In the genomic region with DNA sequence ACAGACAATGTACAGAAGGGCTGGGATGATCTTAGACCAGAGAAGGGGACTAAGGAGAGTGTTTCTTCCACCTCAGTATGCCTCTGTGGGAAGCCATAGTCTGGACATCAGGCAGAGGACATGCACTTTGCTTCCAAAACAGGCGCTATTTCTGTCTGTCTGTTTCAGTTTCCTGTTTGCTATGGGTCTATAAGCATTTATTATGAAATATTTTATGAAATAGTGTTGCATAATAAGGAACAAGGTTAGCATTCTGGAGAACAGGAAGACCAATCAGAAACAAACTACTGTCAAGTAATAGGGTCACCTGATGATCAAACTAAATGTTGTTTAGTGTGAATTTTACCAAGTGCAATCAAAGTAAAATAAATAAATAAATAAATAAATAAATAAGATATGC, we compare ENCODE assay signal across 30 mouse cellular contexts.
"Had no signal": no experiment of that assay in that cellular context is flagged by ENCODE, and none has a peak within 500 bp of the region (broad histone marks: within the 10 kb centered on the region; RNA-seq: fewer than 3 reads in every experiment).

No protein-coding gene starts in this region.

- H3K4me1 ChIP-seq: embryonic facial prominence, embryonic 10.5 days; embryonic facial prominence, embryonic 12.5 days; embryonic facial prominence, embryonic 13.5 days; embryonic facial prominence, embryonic 15.5 days; forebrain, embryonic 10.5 days; forebrain, embryonic 12.5 days; forebrain, embryonic 13.5 days; forebrain, embryonic 15.5 days had no signal

- DNase-seq: cerebellum, adult 18-20 months; cerebellum, adult 2 months; cerebellum, adult 8-10 months; cerebellum, adult 9-10 months; cerebellum, adult 9-11 months; cerebellum, postnatal 10 days; cerebellum, postnatal 14 days; cerebellum, postnatal 25 days; cerebellum, postnatal 36 days; embryo, embryonic 11 days; forebrain, postnatal 0 days; gastrocnemius, adult 2 months; gastrocnemius, postnatal 10 days; gastrocnemius, postnatal 14 days; gastrocnemius, postnatal 25 days; gastrocnemius, postnatal 36 days; heart, adult 11 months; heart, adult 18-20 months; heart, adult 2 months had no signal

- H3K27me3 ChIP-seq: embryonic facial prominence, embryonic 12.5 days; embryonic facial prominence, embryonic 13.5 days; embryonic facial prominence, embryonic 15.5 days; forebrain, embryonic 12.5 days; forebrain, embryonic 13.5 days; forebrain, embryonic 15.5 days had no signal

- H3K27ac ChIP-seq: embryonic facial prominence, embryonic 10.5 days; embryonic facial prominence, embryonic 12.5 days; embryonic facial prominence, embryonic 13.5 days; embryonic facial prominence, embryonic 15.5 days; forebrain, embryonic 10.5 days; forebrain, embryonic 12.5 days; forebrain, embryonic 13.5 days; forebrain, embryonic 15.5 days; gastrocnemius, adult 2 months; heart, adult 2 months had no signal

- ATAC-seq: forebrain, embryonic 13.5 days; forebrain, embryonic 14.5 days; forebrain, embryonic 15.5 days; forebrain, embryonic 16.5 days; forebrain, postnatal 0 days had no signal

- H3K4me3 ChIP-seq: embryonic facial prominence, embryonic 10.5 days; embryonic facial prominence, embryonic 12.5 days; embryonic facial prominence, embryonic 13.5 days; embryonic facial prominence, embryonic 15.5 days; erythroblast, embryonic 14.5 days; forebrain, embryonic 10.5 days; forebrain, embryonic 12.5 days; forebrain, embryonic 13.5 days; forebrain, embryonic 15.5 days; gastrocnemius, adult 2 months; heart, adult 2 months had no signal

- H3K36me3 ChIP-seq: embryonic facial prominence, embryonic 10.5 days; embryonic facial prominence, embryonic 12.5 days; embryonic facial prominence, embryonic 13.5 days; embryonic facial prominence, embryonic 15.5 days; forebrain, embryonic 10.5 days; forebrain, embryonic 12.5 days; forebrain, embryonic 15.5 days had no signal
